Mouse (Mus musculus): Measurements from ENCODE around the gene Sox6. TPM values are rescaled to one million over a fixed set of nuclear protein-coding genes. Genes with fewer than 3 reads are reported as not detected.

Gene Sox6
- total RNA-seq (2015; ENCODE audit: low replicate concordance) (968 and 1,053 TPM in 2 replicates), total RNA-seq (2017; ENCODE audit: low replicate concordance) (1,059 and 1,241 TPM in 2 replicates)

DNA sequence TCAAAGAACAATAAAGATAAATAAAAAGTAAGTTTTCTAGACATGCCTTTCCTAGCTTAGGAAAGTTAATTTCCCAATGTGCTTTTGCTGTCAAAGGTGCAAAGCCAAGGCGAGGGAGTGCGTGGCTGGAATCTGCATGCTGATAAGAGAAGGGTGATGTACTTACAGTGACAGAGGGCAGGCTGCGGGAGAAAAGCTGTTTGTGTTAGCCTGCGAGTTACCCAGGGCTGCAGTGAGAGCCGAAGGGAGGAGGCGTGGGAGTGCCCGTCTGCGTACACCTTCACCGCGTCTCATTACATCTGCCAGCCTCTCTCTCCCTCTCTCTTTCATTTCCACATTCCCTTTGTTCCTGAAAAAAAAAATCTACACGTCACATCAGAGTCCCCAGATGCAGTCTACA lies at the start of gene Sox6:
Gene Sox6 (minus strand): TSS at position 286 of the 400 bp plus-strand sequence.
- no peak for ATAC-seq (replicated peaks; ENCODE audit: low FRiP score, poor library complexity, severe bottlenecking)

DNA sequence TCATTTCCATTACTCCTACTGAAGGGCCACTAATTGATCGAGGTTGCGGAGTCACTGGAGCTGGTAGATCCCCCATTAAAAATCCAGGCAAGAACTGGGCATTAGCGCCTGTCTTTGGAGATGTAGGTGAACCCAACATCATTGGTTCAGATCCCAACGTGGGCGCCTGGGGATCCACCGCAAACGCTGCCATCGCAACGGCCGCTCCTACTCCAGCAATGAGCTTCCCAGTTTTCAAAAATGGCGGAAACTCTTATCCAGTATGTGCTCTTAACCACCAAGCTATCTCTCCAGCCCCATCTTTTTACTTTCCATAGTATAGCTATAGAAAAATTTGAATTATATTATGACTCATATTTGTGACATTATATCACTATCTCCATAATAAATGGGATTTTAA lies 45.8 kb upstream of the Sox6 start, which contains the start of gene Gm4353:
Gene Gm4353 (minus strand): TSS at position 270 of the 400 bp plus-strand sequence.
- peak; percentile 91 for ATAC-seq (replicated peaks; ENCODE audit: low FRiP score, poor library complexity, severe bottlenecking)

DNA sequence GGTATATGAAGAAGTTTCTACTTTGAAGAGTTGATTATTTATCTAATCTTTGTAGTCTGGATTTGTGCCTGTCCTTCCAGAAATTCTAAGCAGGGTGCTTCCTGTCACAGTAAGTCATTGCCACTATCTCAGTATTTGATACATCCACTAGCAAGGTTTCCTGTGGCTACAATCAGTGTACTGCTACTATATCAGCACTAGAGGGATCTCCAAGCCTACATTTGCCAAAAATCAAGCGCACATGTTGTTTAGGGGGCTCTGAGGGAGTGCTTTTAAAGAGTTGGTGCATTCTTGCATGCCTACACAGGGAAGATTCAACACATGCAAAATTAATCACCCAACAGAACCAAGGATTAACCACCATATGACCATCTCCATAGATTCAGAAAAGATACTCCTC lies 22.1 kb upstream of the Sox6 start:
- no peak for ATAC-seq (replicated peaks; ENCODE audit: low FRiP score, poor library complexity, severe bottlenecking)

DNA sequence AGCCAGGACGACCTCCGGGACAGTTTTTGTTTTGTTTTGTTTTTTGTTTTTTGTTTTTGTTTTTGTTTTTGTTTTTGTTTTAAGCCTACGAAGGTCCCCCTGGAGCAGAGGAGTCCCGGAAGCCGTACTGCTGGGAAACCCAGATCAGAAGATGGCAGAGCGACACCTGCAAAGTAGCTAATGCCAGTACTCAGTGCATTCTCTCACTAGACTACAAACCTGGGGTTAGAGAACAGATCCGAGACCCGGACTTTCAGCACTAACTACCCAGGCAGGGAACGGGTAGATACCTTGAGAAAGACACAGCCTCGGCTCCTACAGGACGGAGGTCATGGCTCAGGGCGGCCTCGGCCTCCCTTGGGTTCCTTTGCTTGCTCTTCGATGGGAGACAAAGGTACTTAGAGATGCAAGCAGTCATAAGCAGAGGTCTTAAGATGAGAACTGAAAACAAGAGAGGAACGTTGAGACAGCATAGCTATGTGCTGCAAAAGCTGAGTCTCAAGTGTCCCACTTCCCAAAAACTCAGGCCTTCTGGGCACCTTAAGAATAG lies 1.9 kb upstream of the Sox6 start:
- no peak for ATAC-seq (replicated peaks; ENCODE audit: low FRiP score, poor library complexity, severe bottlenecking)

DNA sequence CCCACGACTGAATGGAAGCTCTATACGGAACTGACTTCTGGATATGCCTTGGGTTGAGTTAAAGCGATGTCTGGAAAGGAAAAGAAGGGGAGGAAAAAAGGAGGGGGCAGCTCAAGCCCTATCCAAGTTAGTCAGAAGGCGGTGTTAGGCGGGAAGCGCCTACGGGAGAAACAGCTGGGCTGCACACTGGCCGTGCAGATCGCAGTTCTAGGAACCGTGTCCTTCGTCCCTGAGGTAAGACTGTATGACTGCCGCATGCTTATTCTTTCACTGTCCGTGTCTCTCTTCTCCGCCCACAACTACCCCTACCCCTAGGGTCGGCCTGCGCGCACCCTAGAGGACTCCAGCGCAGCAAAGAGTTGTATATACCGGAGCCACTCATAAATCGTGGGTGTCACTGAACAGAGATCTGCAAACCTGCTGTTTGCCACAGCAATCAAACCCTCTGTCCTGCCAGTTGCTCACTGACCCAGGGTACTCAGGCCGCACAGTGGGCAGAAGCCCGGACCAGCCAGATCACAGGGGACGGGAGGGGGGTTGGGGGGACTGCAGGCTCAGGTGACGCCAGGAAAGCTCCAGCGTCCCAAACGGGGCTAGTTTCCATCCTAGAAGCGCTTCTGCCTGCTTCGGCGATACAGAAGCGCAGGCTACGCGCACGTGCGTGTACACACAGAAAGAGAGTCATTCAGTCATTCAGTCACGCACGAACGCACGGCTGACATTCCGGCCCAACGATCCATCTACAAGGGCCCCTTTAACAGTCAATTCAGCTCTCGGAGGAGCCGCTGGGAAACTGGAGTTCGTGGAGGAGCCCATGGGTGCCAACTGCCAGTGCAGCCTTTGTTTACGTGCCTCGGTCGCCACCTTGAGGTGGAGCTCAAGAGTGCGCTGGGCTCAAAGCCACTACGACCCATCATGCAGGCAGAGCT lies 1.2 kb upstream of the Sox6 start:
- peak; percentile 88 for ATAC-seq (replicated peaks; ENCODE audit: low FRiP score, poor library complexity, severe bottlenecking)

DNA sequence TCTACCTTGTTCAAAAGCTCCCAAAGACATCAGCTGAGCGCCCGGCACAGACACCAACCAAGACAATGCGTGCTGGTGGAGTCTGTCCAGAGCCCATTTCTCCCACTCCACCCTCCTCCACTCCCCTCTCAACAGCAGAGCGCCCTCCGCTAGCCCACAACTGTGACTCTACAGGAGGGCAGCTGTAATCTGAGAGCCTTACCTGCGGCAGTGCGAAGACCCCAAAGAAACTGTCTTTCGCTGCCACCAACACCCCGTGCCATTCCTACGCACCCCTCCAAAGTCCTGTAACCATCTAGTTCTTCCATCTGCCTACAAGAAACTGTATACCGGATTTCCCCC lies 571 bp upstream of the Sox6 start, which contains the start of gene 1110004F10Rik:
Gene 1110004F10Rik (plus strand): TSS at position 202 of the 342 bp plus-strand sequence.
- ATAC-seq (replicated peaks; ENCODE audit: low FRiP score, poor library complexity, severe bottlenecking): no peak

DNA sequence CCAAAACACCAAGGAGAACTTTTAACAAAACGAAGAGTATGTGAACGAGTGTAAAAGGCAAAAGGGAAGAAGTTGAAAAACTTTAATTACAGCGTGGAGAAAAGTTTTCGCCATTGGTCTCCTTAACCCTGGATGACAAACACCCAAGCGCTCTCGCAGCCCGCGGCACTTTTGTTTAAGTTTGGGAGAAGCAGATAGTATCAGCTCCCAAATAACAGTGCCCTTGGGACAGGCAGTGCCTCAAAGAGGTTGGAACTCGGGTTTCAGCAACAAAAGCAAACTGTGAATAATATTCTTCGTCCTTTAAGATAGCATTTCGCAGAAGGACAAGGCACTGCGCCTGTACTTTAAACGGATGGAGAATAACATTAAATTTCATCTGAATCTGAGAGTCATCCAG lies 572 bp downstream of the Sox6 start:
- no peak for ATAC-seq (replicated peaks; ENCODE audit: low FRiP score, poor library complexity, severe bottlenecking)

DNA sequence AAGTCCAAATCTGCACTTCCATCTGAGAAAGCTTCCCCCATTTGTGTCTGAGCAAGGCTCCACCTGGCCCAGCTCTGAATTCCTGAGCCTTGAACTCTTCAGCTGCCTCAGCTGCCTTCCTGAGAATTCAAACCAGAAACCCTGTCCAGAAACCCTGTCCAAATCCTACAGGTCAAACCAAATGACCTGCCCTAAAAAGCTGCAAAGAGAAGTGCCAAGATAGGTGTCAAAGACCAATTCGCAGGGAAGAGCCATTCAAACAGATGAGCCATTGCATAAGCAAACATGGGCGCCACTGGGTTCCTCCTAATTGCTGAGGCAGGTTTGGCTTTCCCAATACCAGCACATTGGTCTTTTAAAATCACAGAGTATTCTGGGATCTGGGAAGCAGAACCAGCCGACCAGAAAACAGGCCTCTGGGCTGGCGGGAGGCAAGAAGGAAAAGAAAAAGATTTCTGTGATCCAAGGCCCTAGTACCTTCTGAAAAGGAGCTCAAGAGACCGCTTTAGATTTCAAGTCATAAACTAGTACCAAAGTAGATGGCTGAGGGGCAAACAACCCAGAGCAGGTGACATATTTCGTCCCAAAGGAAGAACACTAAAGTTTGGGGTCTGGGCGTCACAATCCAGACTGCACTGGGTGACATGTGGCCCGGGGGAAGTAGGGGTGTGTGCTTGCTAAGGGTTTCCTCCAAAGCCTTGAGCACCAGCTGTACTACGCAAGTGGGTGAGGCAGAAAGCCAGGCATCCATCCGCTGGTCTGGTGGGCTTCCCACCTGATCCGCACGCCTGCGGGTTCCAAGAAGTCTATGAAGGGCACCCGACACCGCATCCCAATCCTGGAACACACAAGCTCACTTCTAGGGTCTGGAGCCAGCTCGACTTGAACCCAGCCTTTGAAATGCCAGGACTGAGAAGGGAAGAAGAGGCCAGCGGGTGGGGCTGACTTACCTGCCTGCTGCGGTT lies 1.7 kb downstream of the Sox6 start:
- no peak for ATAC-seq (replicated peaks; ENCODE audit: low FRiP score, poor library complexity, severe bottlenecking)

DNA sequence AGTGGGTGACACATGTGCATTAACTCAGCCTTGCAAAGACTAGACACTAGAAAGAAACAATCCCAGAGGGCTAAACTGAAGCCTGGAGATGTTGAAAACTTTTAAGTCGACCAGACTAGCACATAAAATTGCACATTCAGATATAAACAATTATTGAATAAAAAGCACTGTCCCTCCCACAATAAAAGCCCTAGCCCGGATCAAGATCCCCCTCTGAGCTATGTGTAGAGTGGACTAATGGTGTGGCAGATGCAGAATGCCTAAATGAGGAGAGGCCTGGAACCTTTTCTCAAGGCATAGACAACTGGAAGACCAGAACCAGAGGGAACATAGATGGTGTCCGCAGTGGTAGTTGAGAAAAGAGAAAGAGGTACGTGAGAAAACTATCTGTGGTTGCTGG lies 3.1 kb downstream of the Sox6 start:
- no peak for ATAC-seq (replicated peaks; ENCODE audit: low FRiP score, poor library complexity, severe bottlenecking)

DNA sequence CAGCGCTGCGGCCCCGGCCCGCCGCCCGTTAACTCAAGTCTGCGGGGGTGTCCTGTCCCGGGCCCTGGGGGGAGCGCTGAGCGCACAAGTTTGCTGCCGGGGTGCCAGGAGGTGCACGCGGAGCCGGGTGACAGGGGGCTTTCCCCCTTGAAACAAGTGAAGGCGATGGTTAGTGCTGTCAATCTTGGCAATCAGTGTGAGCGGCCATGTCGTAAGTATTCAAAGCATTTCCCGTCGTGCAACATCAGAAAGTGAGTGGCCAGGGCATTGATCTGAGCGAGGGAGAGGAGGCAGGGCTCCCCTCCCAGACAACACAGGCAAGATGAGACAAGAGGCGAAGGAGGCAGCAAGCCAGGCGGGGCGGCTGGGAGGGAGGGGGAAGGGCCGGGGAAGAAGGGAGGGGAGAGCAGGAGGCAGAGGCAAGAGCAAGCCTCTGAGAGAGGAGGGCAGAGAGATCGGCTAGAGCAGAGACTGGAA lies 4.3 kb downstream of the Sox6 start:
- ATAC-seq (replicated peaks; ENCODE audit: low FRiP score, poor library complexity, severe bottlenecking): no peak

DNA sequence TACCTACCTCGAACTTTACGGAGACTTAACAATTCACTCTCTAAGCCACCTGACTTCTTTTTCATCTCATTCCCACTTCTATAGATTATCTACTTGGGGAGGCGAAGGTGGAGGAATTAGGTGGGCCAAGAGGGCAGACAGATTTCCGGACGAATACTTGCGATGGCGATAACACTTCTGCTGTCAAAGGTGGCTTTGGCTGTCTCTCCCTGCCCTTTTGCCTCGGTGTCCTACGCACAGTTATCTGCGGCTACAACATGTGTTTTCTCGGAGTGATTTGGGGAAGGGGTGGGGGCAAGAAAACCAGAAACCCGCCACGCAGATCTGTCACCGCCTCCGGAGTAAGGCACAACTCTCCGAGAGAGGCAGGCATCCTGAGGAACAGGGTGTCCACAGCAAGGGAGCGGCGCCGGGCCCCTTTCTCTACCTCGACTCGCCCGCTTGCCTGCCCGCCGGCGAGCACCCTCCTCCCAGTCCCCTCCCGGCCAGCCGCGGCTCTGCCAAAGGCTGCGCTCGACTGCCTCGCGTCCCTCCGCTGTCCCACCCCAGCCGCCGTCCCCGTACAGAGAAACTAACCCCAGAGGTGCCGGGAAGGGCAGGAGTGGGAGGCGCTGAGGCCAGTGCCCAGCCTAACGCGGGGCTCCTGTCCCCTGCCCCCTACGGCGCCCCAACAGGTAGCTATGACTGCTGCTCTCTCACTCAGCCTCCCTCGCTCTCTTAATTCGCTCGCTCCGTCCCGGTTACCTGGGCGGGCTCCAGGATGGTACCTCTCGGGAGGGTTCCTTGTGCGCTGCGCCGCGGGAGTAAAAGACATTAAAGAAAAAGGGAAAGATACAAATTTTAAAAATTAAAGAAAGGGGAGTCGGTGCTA lies 5.0 kb downstream of the Sox6 start:
- ATAC-seq (replicated peaks; ENCODE audit: low FRiP score, poor library complexity, severe bottlenecking): peak; percentile 21

DNA sequence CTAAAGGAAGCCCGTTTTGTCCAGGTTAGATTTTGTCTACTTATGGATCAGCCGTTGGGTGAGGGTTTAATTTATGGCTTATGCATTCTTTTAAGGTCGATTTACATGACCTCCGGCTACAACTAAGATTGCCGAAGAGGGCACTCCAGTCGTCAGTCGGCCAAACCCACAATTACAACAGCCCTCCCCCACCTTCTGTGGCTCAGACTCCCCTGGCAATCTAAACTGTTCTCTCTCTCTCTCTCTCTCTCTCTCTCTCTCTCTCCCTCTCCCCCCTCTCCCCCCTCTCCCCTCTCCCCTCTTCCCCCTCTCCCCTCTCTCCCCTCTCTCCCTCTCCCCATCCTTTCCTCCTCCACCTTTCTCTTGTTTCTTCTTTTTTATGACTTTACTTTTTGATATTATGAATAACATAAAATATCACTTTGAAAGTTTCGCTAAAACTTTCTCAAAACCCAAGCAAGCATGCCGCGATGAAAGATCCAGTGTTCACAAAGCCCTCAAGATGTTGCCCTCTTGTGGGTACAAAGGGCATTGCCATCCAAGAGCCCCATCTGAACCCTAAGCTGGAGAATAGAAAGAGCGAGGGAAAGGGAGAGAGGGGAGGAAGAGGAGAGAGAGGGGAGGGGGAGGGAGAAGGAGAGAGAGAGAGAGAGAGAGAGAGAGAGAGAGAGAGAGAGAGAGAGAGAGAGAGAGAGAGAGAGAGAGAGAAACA lies 5.8 kb downstream of the Sox6 start:
- peak; percentile 56; the same call in 1 of the 2 replicates for ATAC-seq (replicated peaks; ENCODE audit: low FRiP score, poor library complexity, severe bottlenecking)

DNA sequence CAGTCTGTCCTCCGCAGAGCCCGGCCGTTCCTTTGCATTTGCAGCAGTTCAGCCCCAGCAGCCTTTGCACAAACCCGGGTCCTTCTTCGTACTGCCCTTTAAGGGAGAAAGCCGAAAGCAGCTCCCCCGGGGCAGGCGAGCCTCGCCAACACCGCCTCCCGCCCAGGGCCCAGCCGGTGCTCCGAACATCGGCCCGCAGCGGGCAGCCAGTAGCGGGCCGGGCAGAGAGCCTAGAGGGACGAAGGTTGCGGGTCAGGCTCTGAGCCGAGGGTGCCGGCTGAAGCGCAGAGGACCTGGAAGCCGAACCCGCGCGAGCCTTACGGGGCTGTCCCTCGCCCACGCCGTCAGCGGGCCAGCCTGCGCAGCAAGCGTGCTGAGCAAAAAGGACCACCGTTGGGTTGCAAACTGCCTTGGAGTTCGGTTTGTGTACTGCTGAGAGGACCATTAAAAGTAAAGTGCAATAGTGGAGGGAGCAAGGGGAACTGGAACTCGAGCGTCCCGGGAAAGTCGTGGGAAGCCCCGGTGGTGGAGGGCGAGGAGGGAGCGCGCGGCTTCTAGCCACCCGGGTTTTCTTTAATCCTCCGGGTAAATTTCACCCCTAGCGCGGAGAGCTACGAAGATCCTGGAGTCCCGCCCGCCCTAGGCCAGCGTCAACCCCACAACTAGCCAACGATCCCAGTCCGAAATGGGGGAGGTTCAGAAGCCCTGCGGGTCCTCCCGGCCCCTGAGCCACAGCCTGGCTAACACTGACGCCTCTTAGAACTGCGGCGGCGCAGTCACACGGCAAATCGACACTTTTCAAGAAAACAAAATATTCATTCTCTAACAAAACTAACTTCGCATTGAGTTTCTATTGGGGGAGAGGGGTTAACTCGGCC lies 6.6 kb downstream of the Sox6 start:
- ATAC-seq (replicated peaks; ENCODE audit: low FRiP score, poor library complexity, severe bottlenecking): peak; percentile 55

DNA sequence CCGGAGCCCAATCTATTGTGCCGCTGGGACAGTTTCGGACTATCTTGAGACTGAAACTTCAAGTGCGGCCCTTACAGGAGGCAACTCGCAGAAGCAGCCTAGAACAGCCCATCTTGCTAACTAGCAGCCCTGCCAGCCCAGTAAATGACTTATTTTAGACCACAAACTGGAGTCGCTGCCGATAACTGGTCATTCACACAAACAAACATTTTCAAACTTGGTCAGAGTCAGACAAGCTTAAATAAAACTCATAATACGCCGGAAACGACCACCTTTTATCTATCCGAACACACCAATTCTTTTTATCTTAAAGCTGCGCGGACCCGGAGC lies 7.2 kb downstream of the Sox6 start:
- 0 out of 2 replicates have a peak, but pooled peaks have one; percentile 19 for ATAC-seq (replicated peaks; ENCODE audit: low FRiP score, poor library complexity, severe bottlenecking)

DNA sequence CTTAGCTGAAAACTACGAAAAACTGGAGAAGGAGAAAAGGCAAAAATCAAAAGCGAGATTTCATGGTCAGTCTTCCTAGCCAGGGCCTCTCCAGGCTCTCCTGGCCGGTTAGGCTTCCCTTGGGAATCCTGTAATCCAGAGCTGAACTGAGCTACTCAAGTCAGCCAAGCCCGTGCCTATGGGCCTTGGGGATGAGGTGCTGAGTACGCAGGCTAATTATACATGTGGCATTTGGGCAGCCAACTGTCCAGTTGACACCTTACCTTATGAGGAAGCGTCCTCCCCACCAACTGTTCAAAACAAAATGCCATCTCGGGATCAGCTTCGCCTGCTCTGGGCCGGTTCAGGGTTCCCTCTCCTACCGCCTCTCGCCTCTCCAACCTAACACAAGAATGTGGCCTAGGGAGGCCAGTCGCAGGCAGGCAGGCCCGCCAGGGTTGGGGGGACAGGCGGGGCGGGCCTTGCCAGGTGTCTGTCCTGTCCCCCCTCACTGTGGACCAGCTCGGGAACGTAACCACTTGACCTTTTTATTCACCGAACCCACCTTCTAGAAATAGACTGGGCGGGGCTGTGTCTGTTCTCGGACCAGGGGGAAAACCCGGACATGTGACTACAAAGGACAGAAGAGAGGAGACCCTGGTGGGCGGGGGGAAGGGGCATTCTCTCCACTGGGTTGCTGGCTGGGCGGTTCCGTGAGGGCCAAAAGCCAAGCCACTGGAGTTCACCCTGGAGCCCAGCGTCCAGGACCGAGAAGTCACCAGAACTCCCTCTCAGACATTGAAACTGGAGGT lies 7.8 kb downstream of the Sox6 start:
- 0 out of 2 replicates have a peak, but pooled peaks have one; percentile 10 for ATAC-seq (replicated peaks; ENCODE audit: low FRiP score, poor library complexity, severe bottlenecking)

DNA sequence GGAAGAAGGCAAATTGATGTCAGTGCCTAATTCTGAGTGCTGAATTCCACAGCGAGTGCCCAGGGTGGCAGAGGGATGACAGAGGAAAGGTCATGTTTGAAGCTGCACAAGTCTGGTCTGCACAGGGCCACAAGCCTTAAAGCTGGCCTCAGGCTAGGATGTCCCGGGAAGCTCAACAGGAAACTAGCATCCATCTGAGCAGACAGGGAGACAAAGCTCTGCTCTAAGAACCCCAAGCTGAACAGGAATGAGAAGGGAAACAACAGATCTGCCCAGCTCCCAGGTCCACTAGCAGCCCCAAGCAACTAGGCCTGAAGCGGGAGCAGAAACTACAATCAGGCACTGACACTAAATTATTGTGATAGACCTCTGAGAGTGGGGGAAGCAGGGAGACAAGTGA lies 8.6 kb downstream of the Sox6 start:
- ATAC-seq (replicated peaks; ENCODE audit: low FRiP score, poor library complexity, severe bottlenecking): no peak

DNA sequence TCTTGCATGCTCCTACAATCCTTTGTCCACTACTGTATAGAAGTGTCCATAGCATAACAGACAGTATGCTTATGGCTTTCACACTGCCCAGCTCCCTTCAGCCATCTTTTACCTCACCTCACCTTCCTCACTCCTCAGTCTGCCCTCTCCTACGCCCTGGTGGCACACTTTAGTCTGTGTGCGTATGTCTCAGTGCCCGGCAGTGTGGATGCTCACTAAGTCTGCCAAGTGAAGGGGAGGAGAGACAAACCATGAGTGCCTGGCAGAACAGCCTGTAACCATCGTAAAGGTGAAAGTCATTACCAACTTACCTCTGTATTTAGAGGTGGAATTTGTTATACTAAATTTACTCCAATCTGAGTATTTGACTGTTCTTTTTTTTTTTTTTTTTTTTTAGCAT lies 35.9 kb downstream of the Sox6 start:
- ATAC-seq (replicated peaks; ENCODE audit: low FRiP score, poor library complexity, severe bottlenecking): 0 out of 2 replicates have a peak, but pooled peaks have one; percentile 27

Measured in erythroblast, adult 5-6 weeks (primary cell).